Mouse (Mus musculus) embryonic facial prominence, embryonic 12.5 days (tissue): ENCODE data around the gene Hpcal4. TPM values are rescaled to one million over a fixed set of nuclear protein-coding genes. Genes with fewer than 3 reads are reported as not detected.

Experiments
- ATAC-seq: fragments of 200-750 bp; cut with Nextera tagmentation; 2 replicates; pipeline ENCODE4 v1.8.0; 2017; ENCODE audit not compliant: insufficient number of reproducible peaks, insufficient read depth, low FRiP score, low TSS enrichment
- H3K27ac ChIP-seq: fragments of 300-500 bp; sonication (generic); 2 replicates; pipeline ENCODE4 v1.5.1; 2016; ENCODE audit warnings: mild to moderate bottlenecking
- H3K27me3 ChIP-seq: fragments of 300-500 bp; sonication (generic); 2 replicates; pipeline ENCODE4 v1.6.1; 2016; ENCODE audit warnings: mild to moderate bottlenecking, moderate library complexity
- H3K36me3 ChIP-seq: fragments of 300-500 bp; sonication (generic); 2 replicates; pipeline ENCODE4 v1.6.1; 2016; ENCODE audit warnings: mild to moderate bottlenecking
- H3K4me1 ChIP-seq: fragments of 300-500 bp; sonication (generic); 2 replicates; pipeline ENCODE4 v1.6.1; 2016
- H3K4me2 ChIP-seq: fragments of 300-500 bp; sonication (generic); replicated peaks from 2 replicates; pipeline ENCODE4 v1.6.1; 2016; ENCODE audit warnings: mild to moderate bottlenecking, moderate library complexity
- H3K4me3 ChIP-seq: fragments of 300-500 bp; sonication (generic); 2 replicates; pipeline ENCODE4 v1.5.1; 2016; ENCODE audit warnings: mild to moderate bottlenecking
- H3K9ac ChIP-seq: fragments of 300-500 bp; sonication (generic); 2 replicates; pipeline ENCODE4 v1.6.1; 2016; ENCODE audit warnings: mild to moderate bottlenecking, moderate library complexity
- H3K9me3 ChIP-seq: fragments of 300-500 bp; sonication (generic); 2 replicates; pipeline ENCODE4 v1.6.1; 2016; ENCODE audit warnings: mild to moderate bottlenecking, moderate library complexity
- WGBS: fragments of 180-500 bp; shearing (Covaris S2); methylation state at CpG from one replicate; pipeline ENCODE4 v1.1.7; 2016; 5-methylcytosine and 5-hydroxymethylcytosine counted together
- polyA plus RNA-seq: library from polyadenylated mRNA; unstranded; fragments of >200 nt; fragmentation: Nextera tagmentation; extraction: Ambion mirVana; gene quantifications from 2 replicates; pipeline ENCODE4 v1.2.1, GENCODE M21; 2016

Hpcal4 gene
- polyA plus RNA-seq, 1 experiment from 2014 or later, result 0.55 TPM

DNA sequence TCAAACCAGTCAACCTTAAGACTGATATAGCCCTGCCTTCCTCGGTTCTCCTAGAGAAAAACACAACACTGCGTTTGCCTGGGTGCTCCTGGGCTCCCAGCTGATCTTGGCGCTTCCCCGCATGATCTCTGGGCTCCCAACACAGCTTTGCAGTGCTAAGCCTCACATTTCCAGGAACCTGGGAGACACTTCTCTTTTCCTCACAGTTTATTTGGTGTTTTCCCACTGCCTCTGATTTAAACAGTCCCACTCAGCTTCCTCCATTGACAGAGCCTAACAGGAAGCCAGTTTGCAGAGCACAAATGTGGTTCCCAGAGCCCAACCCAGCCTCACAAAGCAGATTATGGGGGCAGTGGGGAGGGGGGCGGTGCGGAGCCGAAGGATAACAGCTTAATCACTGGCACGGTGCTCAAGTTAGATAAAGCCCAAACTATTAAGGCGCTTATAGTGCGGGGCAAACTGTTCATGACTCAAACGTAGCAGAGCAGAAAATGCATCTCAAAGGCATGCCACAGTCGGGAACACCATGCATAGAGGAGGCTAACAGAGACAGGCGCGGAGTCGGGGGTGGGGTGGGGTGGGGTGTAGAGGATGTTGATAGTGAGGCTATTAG, 20.6 kb upstream of the Hpcal4 start:
- Histone ChIP-seq H3K27ac (no peak overlapping the region), H3K9ac (no peak overlapping the region), H3K4me3 (no peak overlapping the region), H3K4me1 (no peaks in the 10 kb centered on the region; the same call in 1 of the 2 replicates), H3K4me2 (peak overlapping the region; percentile 24), H3K36me3 (no peaks in the 10 kb centered on the region), H3K9me3 (no peaks in the 10 kb centered on the region), H3K27me3 (peaks cover 8% of the 10 kb centered on the region; the same call in 1 of the 2 replicates)
- WGBS, result 22% methylated on average over 15 of the region's 15 CpGs
- ATAC-seq, result no peak

- no peaks in the 10 kb centered on the region; the same call in 1 of the 2 replicates for H3K4me1 ChIP-seq
Observed at GRCm38 (mm10) chr4:123164157-123164556, 18.9 kb upstream of the Hpcal4 start.

GRCm38 (mm10) chr4:123171811-123172210, 11.2 kb upstream of the Hpcal4 start:
- ATAC-seq, result no peak
- H3K4me3 ChIP-seq, result no peak overlapping the region
- peaks cover 20% of the 10 kb centered on the region for H3K27me3 ChIP-seq
- no peak overlapping the region for H3K9ac ChIP-seq
- H3K4me1 ChIP-seq, result no peaks in the 10 kb centered on the region
- no peak overlapping the region for H3K4me2 ChIP-seq
- H3K27ac ChIP-seq, result no peak overlapping the region
- no peaks in the 10 kb centered on the region for H3K9me3 ChIP-seq
- no peaks in the 10 kb centered on the region for H3K36me3 ChIP-seq

More at GRCm38 (mm10) chr4:123164157-123164556, 18.9 kb upstream of the Hpcal4 start:
- Histone ChIP-seq H3K9ac (no peak overlapping the region), H3K9me3 (no peaks in the 10 kb centered on the region), H3K4me2 (no peak overlapping the region), H3K27ac (no peak overlapping the region), H3K4me3 (no peak overlapping the region), H3K36me3 (no peaks in the 10 kb centered on the region), H3K27me3 (peaks cover 8% of the 10 kb centered on the region; the same call in 1 of the 2 replicates)
- 90% methylated on average over 15 of the region's 15 CpGs for WGBS
- ATAC-seq, result no peak

- Histone ChIP-seq H3K4me3 (peak overlapping the region; percentile 40), H3K4me2 (peak overlapping the region; percentile 67), H3K27me3 (peaks cover 68% of the 10 kb centered on the region), H3K9me3 (no peaks in the 10 kb centered on the region), H3K36me3 (no peaks in the 10 kb centered on the region), H3K9ac (no peak overlapping the region), H3K4me1 (peaks cover 3% of the 10 kb centered on the region; the same call in 1 of the 2 replicates), H3K27ac (no peak overlapping the region)
- 11% methylated on average over 44 of the region's 44 CpGs for WGBS
- ATAC-seq, result peak; percentile 90
Observed at GRCm38 (mm10) chr4:123183239-123184056, 421 bp downstream of the Hpcal4 start.

DNA sequence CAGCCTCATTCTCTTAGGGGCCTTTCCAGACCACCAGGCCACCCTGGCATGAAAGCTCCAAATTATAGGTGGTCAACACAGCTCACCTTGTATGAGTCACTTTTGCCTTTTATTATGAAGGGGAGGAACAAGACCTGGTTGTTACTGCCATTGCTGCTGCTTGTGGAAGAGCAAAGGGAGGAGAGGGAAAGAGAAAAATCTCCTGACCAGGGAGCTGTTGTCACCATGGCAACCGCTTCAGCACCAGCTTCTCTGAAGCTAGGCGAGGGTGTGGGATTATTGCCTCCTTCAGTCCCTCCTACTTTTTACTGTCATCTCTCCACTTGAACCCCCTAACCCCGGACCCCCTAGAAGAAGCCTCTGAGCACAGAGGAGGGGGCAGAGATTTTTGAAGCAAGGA, 1.8 kb downstream of the Hpcal4 start:
- 40% methylated on average over 3 of the region's 3 CpGs for WGBS
- ATAC-seq, result no peak
- no peaks in the 10 kb centered on the region for H3K9me3 ChIP-seq
- no peak overlapping the region for H3K9ac ChIP-seq
- H3K36me3 ChIP-seq, result no peaks in the 10 kb centered on the region
- H3K27me3 ChIP-seq, result peaks cover 68% of the 10 kb centered on the region
- H3K4me1 ChIP-seq, result peaks cover 3% of the 10 kb centered on the region; the same call in 1 of the 2 replicates
- H3K27ac ChIP-seq, result no peak overlapping the region
- no peak overlapping the region for H3K4me2 ChIP-seq
- no peak overlapping the region for H3K4me3 ChIP-seq

GRCm38 (mm10) chr4:123192336-123192735, 9.3 kb downstream of the Hpcal4 start:
- H3K27ac ChIP-seq, result no peak overlapping the region
- peaks cover 10% of the 10 kb centered on the region; the same call in 1 of the 2 replicates for H3K27me3 ChIP-seq
- WGBS, result 85% methylated on average over 11 of the region's 11 CpGs
- H3K4me2 ChIP-seq, result no peak overlapping the region
- no peak overlapping the region for H3K4me3 ChIP-seq
- ATAC-seq, result no peak
- no peak overlapping the region for H3K9ac ChIP-seq
- H3K9me3 ChIP-seq, result no peaks in the 10 kb centered on the region
- H3K4me1 ChIP-seq, result no peaks in the 10 kb centered on the region
- no peaks in the 10 kb centered on the region for H3K36me3 ChIP-seq

GRCm38 (mm10) chr4:123193791-123194190, 10.8 kb downstream of the Hpcal4 start:
- Histone ChIP-seq H3K4me1 (no peaks in the 10 kb centered on the region), H3K4me2 (no peak overlapping the region), H3K27ac (no peak overlapping the region), H3K36me3 (no peaks in the 10 kb centered on the region), H3K9ac (no peak overlapping the region), H3K9me3 (no peaks in the 10 kb centered on the region), H3K4me3 (no peak overlapping the region), H3K27me3 (peaks cover 18% of the 10 kb centered on the region)
- 88% methylated on average over 11 of the region's 11 CpGs for WGBS
- no peak for ATAC-seq

DNA sequence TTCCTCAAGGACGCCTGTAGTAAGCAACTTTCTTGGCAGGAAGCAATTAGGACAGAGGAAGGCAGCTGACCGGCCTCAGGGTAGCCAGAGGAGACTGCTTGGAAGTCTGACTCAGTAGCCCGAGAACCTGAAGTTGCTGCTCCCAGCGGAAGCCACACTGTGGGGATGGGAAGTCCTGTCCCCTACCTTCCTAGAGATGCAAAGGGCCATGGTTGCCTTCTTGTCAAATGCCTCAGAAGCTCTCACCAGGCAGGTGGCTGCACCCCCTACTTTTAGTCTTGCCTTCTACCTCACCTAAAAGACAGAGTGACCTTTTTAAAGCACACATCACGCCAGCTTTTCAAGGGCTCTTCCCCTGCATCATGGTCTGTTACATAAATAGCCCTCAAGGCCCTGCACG, 13.7 kb downstream of the Hpcal4 start:
- H3K27me3 ChIP-seq, result peaks cover 42% of the 10 kb centered on the region
- H3K9me3 ChIP-seq, result no peaks in the 10 kb centered on the region
- H3K9ac ChIP-seq, result no peak overlapping the region
- no peak overlapping the region for H3K4me3 ChIP-seq
- WGBS, result 52% methylated on average over 6 of the region's 6 CpGs
- H3K27ac ChIP-seq, result no peak overlapping the region
- H3K4me1 ChIP-seq, result peaks cover 7% of the 10 kb centered on the region
- no peaks in the 10 kb centered on the region for H3K36me3 ChIP-seq
- H3K4me2 ChIP-seq, result no peak overlapping the region
- no peak for ATAC-seq

DNA sequence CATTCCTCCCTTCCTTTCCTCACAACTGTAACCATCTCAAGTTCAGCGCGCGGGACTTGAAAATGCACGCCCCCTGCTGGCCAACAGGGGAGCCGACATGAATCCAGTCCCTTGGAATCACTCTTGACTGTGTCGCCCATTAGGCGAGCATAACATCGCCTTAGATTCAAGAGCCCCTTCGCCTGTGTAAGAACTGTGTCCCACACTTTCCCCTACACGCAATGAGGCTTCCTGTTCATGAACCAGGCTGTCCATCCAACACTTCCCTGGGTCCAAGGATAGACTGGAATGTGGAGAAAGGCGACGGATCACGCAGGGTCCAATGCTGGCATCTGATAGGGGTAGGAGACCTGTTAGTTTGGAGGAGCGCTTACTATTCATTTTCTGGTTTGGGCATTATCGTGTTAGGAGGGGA, 17.8 kb downstream of the Hpcal4 start:
- Histone ChIP-seq H3K4me1 (peaks cover 8% of the 10 kb centered on the region), H3K9ac (no peak overlapping the region), H3K9me3 (no peaks in the 10 kb centered on the region), H3K36me3 (no peaks in the 10 kb centered on the region), H3K27ac (no peak overlapping the region), H3K4me2 (peak overlapping the region; percentile 78), H3K4me3 (peak overlapping the region; percentile 41), H3K27me3 (peaks cover 57% of the 10 kb centered on the region)
- no peak for ATAC-seq
- under 1% methylated on average over 15 of the region's 15 CpGs for WGBS

- Histone ChIP-seq H3K27me3 (peaks cover 56% of the 10 kb centered on the region), H3K27ac (no peak within 1 kb of the TSS), H3K4me1 (peaks cover 8% of the 10 kb centered on the region), H3K9ac (peak within 1 kb of the TSS; percentile 48), H3K36me3 (no peaks in the 10 kb centered on the region), H3K4me2 (peak within 1 kb of the TSS; percentile 78), H3K9me3 (no peaks in the 10 kb centered on the region), H3K4me3 (peak within 1 kb of the TSS; percentile 41)
- 1% methylated on average over 57 of the region's 58 CpGs for WGBS
- ATAC-seq, result no peak
Observed at GRCm38 (mm10) chr4:123201186-123202093, 18.4 kb downstream of the Hpcal4 start, which contains the start of gene Nt5c1a. Gene Nt5c1a (plus strand): TSS chr4:123201504.

- H3K9me3 ChIP-seq, result no peaks in the 10 kb centered on the region
- no peak for ATAC-seq
- no peak overlapping the region for H3K27ac ChIP-seq
- H3K4me3 ChIP-seq, result peak overlapping the region; percentile 41; the same call in 1 of the 2 replicates
- H3K4me2 ChIP-seq, result peak overlapping the region; percentile 78
- peaks cover 51% of the 10 kb centered on the region for H3K27me3 ChIP-seq
- no peak overlapping the region for H3K9ac ChIP-seq
- peaks cover 8% of the 10 kb centered on the region for H3K4me1 ChIP-seq
- 5% methylated on average over 8 of the region's 8 CpGs for WGBS
- no peaks in the 10 kb centered on the region for H3K36me3 ChIP-seq
Observed at GRCm38 (mm10) chr4:123202094-123202420, 19.0 kb downstream of the Hpcal4 start.
